Mouse (Mus musculus) neural tube, embryonic 15.5 days (tissue): ENCODE results near the gene Hscb. TPM values are rescaled to one million over a fixed set of nuclear protein-coding genes. Genes with fewer than 3 reads are reported as not detected.

Experiments
- ATAC-seq: fragments of 200-750 bp; cut with Nextera tagmentation; 2 replicates; pipeline ENCODE4 v1.8.0; 2017; ENCODE audit warnings: mild to moderate bottlenecking, moderate TSS enrichment, moderate library complexity; ENCODE audit not compliant: low FRiP score
- H3K27ac ChIP-seq: fragments of 300-500 bp; sonication (generic); replicated peaks from 2 replicates; pipeline ENCODE4 v1.5.1; 2015; ENCODE audit warnings: mild to moderate bottlenecking, inconsistent platforms
- H3K27me3 ChIP-seq: fragments of 300-500 bp; sonication (generic); replicated peaks from 2 replicates; pipeline ENCODE4 v1.6.1; 2015; ENCODE audit warnings: inconsistent platforms
- H3K36me3 ChIP-seq: fragments of 300-500 bp; sonication (generic); 2 replicates; pipeline ENCODE4 v1.6.1; 2015; ENCODE audit warnings: inconsistent platforms
- H3K4me1 ChIP-seq: fragments of 300-500 bp; sonication (generic); 2 replicates; pipeline ENCODE4 v1.6.1; 2015; ENCODE audit warnings: inconsistent platforms
- H3K4me2 ChIP-seq: fragments of 300-500 bp; sonication (generic); 2 replicates; pipeline ENCODE4 v1.6.1; 2015; ENCODE audit warnings: inconsistent platforms, mild to moderate bottlenecking, moderate library complexity
- H3K4me3 ChIP-seq: fragments of 300-500 bp; sonication (generic); replicated peaks from 2 replicates; pipeline ENCODE4 v1.5.1; 2015; ENCODE audit warnings: mild to moderate bottlenecking, inconsistent platforms
- H3K9ac ChIP-seq: fragments of 300-500 bp; sonication (generic); replicated peaks from 2 replicates; pipeline ENCODE4 v1.6.1; 2015; ENCODE audit warnings: mild to moderate bottlenecking, inconsistent platforms
- H3K9me3 ChIP-seq: fragments of 300-500 bp; sonication (generic); replicated peaks from 2 replicates; pipeline ENCODE4 v1.6.1; 2016; ENCODE audit warnings: inconsistent platforms
- WGBS: fragments of 180-500 bp; shearing (Covaris S2); methylation state at CpG from one replicate; pipeline ENCODE4 v1.1.7; 2015; ENCODE audit warnings: mixed read lengths; 5-methylcytosine and 5-hydroxymethylcytosine counted together
- polyA plus RNA-seq: library from polyadenylated mRNA; unstranded; fragments of >200 nt; fragmentation: Nextera tagmentation; extraction: Ambion mirVana; gene quantifications from 2 replicates; pipeline ENCODE4 v1.2.1, GENCODE M21; 2015

The Hscb gene
- polyA plus RNA-seq, 1 experiment from 2014 or later, result 10.8 TPM

- ATAC-seq, result no peak
- Histone ChIP-seq H3K4me3 (peak overlapping the region; percentile 78), H3K9me3 (no peaks in the 10 kb centered on the region), H3K27ac (no peak overlapping the region), H3K27me3 (no peaks in the 10 kb centered on the region), H3K4me1 (peaks cover 27% of the 10 kb centered on the region), H3K4me2 (peak overlapping the region; percentile 72), H3K9ac (peak overlapping the region; percentile 66), H3K36me3 (peaks cover 26% of the 10 kb centered on the region)
- 24% methylated on average over 15 of the region's 15 CpGs for WGBS
These were observed 60.1 kb downstream of the Hscb start for GRCm38 (mm10) chr5:110779276-110779997.

Other genes starting within 250 kb of the Hscb start
- 40.1 and 49.0 TPM in 2 replicates for gene Noc4l, start 186.4 kb downstream of the Hscb start, polyA plus RNA-seq
- gene Ddx51, start 186.3 kb downstream of the Hscb start, polyA plus RNA-seq, result 17.5 and 18.3 TPM in 2 replicates
- gene Ep400, start 69.1 kb downstream of the Hscb start, polyA plus RNA-seq, result 44.0 and 49.7 TPM in 2 replicates
- gene Pus1, start 59.1 kb downstream of the Hscb start, polyA plus RNA-seq, result 23.0 and 31.6 TPM in 2 replicates
- gene Ulk1, start 29.7 kb downstream of the Hscb start, polyA plus RNA-seq, result 24.3 and 27.0 TPM in 2 replicates
- gene Chek2, start 202 bp upstream of the Hscb start, polyA plus RNA-seq, result 6.0 and 13.2 TPM in 2 replicates
- 18.3 and 18.8 TPM in 2 replicates for gene Ttc28, start 40.0 kb upstream of the Hscb start, polyA plus RNA-seq